Mouse (Mus musculus): ENCODE measurements around the gene Slc17a8. TPM values are rescaled to one million over a fixed set of nuclear protein-coding genes. Genes with fewer than 3 reads are reported as not detected.
"Not testable (repeated sequence)": the region's sequence is repeated elsewhere in the genome, so short reads cannot be mapped to it uniquely, and the experiment has no call there.

Gene Slc17a8
- total RNA-seq, 2 experiments from 2014 or later = not detected

DNA sequence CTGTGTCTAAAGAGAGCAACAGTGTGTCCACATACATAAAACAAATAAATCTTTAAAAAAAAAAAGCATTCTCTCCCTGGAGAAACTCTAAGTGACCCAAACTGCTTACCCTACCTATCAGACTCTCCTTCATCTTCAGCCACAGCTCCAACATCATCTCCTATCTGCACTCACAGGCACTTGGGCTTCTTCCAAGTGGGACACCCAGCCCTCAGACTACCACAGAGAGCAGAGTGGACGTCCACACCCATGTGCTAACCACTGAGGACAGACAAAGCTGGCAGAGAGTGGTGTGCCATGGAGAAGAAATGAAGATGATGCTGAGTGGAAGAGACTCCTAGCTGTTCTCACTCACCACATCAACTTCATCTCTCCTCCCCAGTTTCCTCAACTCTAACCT, 25.5 kb downstream of the Slc17a8 start:
- peak; percentile 90 for ATAC-seq (replicated peaks; ENCODE audit: low FRiP score, poor library complexity, severe bottlenecking)

DNA sequence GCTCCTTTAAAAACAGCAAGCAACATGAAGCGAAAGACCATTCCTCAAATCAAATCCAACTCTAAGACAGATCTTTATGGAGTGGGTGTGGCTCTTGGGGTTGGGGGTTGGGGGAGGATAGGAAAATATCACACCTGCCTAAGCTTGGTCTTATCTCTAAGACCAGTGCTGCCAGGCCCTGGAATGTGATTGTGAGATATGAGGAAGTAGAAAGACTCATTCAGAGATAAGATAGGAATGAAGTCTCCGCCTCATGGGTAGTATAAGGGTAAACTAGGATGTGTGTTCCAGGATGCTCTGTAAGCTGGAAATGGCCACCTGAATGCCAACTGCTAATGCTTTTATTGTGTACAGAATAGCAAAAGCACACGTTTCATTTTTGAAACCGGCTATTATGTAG, 26.7 kb downstream of the Slc17a8 start:
- ATAC-seq (replicated peaks; ENCODE audit: low FRiP score, poor library complexity, severe bottlenecking) = peak; percentile 32; the same call in 1 of the 2 replicates

- ATAC-seq (replicated peaks; ENCODE audit: low FRiP score, poor library complexity, severe bottlenecking) = no peak
These were observed 28.3 kb downstream of the Slc17a8 start for GRCm38 (mm10) chr10:89592797-89593196.

- ATAC-seq (replicated peaks; ENCODE audit: low FRiP score, poor library complexity, severe bottlenecking) = no peak
These were observed 31.2 kb downstream of the Slc17a8 start for GRCm38 (mm10) chr10:89589877-89590276.

- ATAC-seq (replicated peaks; ENCODE audit: low FRiP score, poor library complexity, severe bottlenecking) = no peak
These were observed 32.3 kb downstream of the Slc17a8 start for GRCm38 (mm10) chr10:89588708-89589107.

- ATAC-seq (replicated peaks; ENCODE audit: low FRiP score, poor library complexity, severe bottlenecking) = no peak
These were observed 36.3 kb downstream of the Slc17a8 start for GRCm38 (mm10) chr10:89584709-89585108.

GRCm38 (mm10) chr10:89578801-89579200, 42.3 kb downstream of the Slc17a8 start:
- ATAC-seq (replicated peaks; ENCODE audit: low FRiP score, poor library complexity, severe bottlenecking) = no peak

DNA sequence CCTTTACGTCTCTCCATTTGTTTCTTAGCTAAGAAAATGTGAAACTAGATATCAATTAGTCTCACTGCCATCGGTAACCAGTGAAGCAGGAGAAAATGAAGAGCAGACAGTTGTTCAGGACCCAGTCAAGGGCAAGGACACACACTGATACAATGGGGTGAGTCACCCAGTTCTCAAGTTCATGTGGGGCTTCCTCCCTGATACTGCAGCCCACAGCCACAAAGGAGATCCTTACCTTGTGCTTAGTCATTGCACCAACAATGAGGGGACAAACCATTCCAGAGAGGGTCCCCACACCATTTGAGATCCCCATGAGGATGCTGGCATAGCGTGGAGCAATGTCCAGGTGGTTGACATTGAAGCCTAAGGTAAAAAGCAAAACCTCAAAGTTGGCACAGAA, 43.4 kb downstream of the Slc17a8 start:
- ATAC-seq (replicated peaks; ENCODE audit: low FRiP score, poor library complexity, severe bottlenecking) = no peak

- no peak for ATAC-seq (replicated peaks; ENCODE audit: low FRiP score, poor library complexity, severe bottlenecking)
These were observed 47.6 kb downstream of the Slc17a8 start for GRCm38 (mm10) chr10:89573421-89573820.

GRCm38 (mm10) chr10:89572946-89573345, 48.1 kb downstream of the Slc17a8 start:
- ATAC-seq (replicated peaks; ENCODE audit: low FRiP score, poor library complexity, severe bottlenecking) = no peak

- no peak for ATAC-seq (replicated peaks; ENCODE audit: low FRiP score, poor library complexity, severe bottlenecking)
These were observed 53.7 kb downstream of the Slc17a8 start for GRCm38 (mm10) chr10:89567391-89567790.

DNA sequence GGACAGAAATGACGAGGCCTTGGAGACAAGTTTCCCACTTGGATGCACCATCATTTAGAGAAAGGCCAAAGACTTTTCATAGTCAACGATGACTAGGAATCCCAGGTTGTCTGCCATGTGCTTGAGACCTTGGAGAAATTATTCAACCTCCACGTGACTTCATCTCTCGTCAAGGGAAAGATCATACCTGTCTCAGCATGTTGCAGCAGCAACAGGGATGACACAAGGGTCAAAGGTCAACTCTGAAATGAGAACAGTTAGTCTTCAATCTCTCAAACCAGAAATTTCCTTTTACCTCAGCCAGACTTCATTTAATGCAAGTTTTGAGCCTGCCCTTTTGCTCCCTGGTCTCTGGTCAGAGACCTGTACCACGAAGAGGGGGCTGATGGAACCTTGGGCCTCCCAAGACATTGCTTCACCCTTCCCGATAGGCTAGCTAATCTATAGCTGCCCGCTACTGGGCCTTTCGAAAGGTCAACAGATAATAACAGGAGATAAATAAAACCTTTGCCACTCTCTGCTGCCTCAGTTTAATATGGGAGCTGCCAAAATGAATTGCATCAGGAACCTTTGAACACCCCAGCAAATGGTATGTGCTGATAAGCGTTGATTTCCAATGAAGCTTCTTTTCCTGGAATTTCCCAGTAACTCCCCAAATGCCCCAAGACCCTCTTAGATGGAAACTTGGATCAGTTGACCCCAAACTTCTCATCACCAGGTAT, 55.6 kb downstream of the Slc17a8 start:
- no peak for ATAC-seq (replicated peaks; ENCODE audit: low FRiP score, poor library complexity, severe bottlenecking)

- ATAC-seq (replicated peaks; ENCODE audit: low FRiP score, poor library complexity, severe bottlenecking) = no peak
These were observed 58.9 kb downstream of the Slc17a8 start for GRCm38 (mm10) chr10:89562113-89562512.

GRCm38 (mm10) chr10:89559351-89559750, 61.7 kb downstream of the Slc17a8 start:
- no peak for ATAC-seq (replicated peaks; ENCODE audit: low FRiP score, poor library complexity, severe bottlenecking)

- not testable (repeated sequence) for ATAC-seq (replicated peaks; ENCODE audit: low FRiP score, poor library complexity, severe bottlenecking)
These were observed 66.2 kb downstream of the Slc17a8 start for GRCm38 (mm10) chr10:89554885-89555284.

GRCm38 (mm10) chr10:89553855-89554254, 67.2 kb downstream of the Slc17a8 start:
- not testable (repeated sequence) for ATAC-seq (replicated peaks; ENCODE audit: low FRiP score, poor library complexity, severe bottlenecking)

- no peak for ATAC-seq (replicated peaks; ENCODE audit: low FRiP score, poor library complexity, severe bottlenecking)
These were observed 68.0 kb downstream of the Slc17a8 start for GRCm38 (mm10) chr10:89553015-89553414.

- ATAC-seq (replicated peaks; ENCODE audit: low FRiP score, poor library complexity, severe bottlenecking) = no peak
These were observed 69.4 kb downstream of the Slc17a8 start for GRCm38 (mm10) chr10:89551657-89552056.

- ATAC-seq (replicated peaks; ENCODE audit: low FRiP score, poor library complexity, severe bottlenecking) = no peak
These were observed 73.0 kb downstream of the Slc17a8 start for GRCm38 (mm10) chr10:89548028-89548427.

GRCm38 (mm10) chr10:89546989-89547388, 74.1 kb downstream of the Slc17a8 start:
- ATAC-seq (replicated peaks; ENCODE audit: low FRiP score, poor library complexity, severe bottlenecking) = no peak

DNA sequence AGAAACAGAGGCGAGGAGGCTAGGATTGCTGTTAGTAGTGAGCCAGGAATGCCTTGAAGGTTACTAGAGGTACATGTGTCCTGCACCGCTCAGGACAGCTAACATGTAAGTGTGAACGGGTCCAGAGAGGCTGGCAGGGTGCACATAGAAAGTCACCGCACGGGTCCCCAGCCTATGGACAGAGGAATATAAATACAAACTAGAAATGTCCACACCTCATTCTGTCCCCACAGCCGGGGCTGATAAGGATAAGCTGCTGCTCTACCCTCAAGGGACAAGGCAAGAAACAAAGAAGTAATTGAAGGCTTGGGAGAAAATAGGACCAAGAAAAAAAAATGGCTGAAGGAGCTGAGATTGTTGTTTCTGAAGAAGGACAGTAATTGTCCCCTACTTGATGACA, 77.2 kb downstream of the Slc17a8 start:
- no peak for ATAC-seq (replicated peaks; ENCODE audit: low FRiP score, poor library complexity, severe bottlenecking)

- no peak for ATAC-seq (replicated peaks; ENCODE audit: low FRiP score, poor library complexity, severe bottlenecking)
These were observed 78.7 kb downstream of the Slc17a8 start for GRCm38 (mm10) chr10:89542321-89542720.
